Mouse (Mus musculus): ENCODE results near the gene Pitpnm2. TPM values are rescaled to one million over a fixed set of nuclear protein-coding genes. Genes with fewer than 3 reads are reported as not detected.
"Not testable (repeated sequence)": the region's sequence is repeated elsewhere in the genome, so short reads cannot be mapped to it uniquely, and the experiment has no call there.

Pitpnm2 gene
- 10 to 100 TPM; 16.7 to 17.6 TPM for total RNA-seq (2021)
- long read RNA-seq, experiment 1, partial matches to known transcripts: 0 of 8 reads
- long read RNA-seq, experiment 1, other reads (novel, unspliced or antisense): 8 of 8 reads
- long read RNA-seq, experiment 2, partial matches to known transcripts: 1 of 7 reads
- long read RNA-seq, experiment 2, other reads (novel, unspliced or antisense): 6 of 7 reads

- peak; percentile 57 for DNase-seq
Observed at GRCm38 (mm10) chr5:124249614-124250591, at the start of gene Pitpnm2. TSS of gene Pitpnm2 (minus strand) at chr5:124249760.

- not testable (repeated sequence) for DNase-seq
Observed at GRCm38 (mm10) chr5:124299307-124299706, 49.7 kb upstream of the Pitpnm2 start.

DNA sequence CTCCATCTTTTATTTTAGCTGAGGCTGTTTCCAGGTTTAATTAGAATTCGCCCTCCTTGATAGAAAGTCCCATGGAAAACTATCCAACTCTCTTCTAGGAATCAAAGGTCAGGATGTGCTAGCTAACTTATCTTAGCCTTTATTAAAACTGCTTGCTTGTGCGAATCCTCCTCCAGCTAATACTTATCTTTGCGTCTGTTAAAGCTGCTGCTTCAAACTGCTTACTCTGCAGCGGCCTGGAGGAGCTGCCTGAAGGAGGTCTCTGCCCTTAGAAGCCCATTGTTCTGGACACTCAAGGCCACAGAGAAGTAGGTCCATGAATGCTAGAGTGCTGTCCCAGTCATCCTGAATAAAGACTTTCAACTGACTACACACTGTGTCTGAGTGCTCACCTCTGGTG lies 46.9 kb upstream of the Pitpnm2 start:
- no peak for DNase-seq

DNA sequence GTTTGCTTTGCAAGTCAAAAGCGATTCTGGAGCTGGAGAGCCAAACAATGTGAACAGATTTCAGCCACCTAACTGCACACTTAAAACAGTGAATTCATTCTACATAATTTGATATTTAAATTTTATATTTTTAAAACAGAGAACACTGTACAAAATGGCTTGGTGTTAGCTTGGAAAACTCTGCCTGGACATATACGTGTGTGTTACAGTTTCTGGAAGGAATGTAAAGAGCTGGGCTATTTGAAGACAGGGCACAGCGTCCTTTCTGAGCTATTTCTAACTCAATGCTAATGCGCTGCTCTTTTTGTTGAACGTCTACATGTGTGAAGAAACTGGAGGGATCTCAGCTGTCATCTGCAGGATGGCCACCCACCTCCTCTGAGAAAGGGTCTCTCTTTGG lies 44.4 kb upstream of the Pitpnm2 start:
- DNase-seq: no peak

DNA sequence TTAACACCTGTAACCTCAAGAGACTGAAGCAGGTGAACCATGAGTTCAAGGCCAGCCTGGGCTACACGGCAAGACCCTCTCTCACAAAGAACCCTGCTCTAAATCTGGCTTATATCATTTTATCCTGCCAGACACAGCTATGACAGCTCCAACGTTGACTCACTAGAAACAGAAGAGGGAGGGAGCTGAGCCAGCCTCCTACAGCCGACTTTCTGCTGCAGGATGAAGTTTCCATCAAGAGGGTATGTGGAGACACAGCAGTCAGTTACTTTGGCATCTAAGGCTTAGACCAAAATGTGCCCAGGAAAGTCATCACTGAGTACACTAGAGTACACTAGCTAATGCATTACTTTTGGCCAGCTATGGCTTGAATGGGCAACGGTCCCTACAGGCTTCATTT lies 40.7 kb upstream of the Pitpnm2 start:
- no peak for DNase-seq

GRCm38 (mm10) chr5:124287616-124288247 lies 38.2 kb upstream of the Pitpnm2 start:
- no peak for DNase-seq

DNA sequence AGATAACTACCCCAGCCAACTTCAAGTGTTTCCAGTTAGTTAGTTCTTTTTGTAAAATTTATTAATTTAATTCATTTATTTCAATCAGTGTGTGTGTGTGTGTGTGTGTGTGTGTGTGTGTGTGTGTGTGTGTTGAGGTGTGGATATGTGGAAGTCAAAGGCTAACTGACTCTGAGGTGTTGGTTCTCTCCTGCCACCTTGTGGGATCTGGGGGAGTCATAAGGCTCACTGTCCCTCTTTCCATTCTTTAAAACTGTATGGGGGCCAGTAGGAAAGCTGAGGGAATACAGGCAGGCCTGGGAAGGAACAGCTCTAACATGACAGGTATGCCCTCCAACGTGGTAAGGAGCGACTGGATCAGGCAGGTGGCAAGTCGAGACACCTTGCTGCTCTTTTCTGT lies 34.8 kb upstream of the Pitpnm2 start:
- peak; percentile 20 for DNase-seq

DNA sequence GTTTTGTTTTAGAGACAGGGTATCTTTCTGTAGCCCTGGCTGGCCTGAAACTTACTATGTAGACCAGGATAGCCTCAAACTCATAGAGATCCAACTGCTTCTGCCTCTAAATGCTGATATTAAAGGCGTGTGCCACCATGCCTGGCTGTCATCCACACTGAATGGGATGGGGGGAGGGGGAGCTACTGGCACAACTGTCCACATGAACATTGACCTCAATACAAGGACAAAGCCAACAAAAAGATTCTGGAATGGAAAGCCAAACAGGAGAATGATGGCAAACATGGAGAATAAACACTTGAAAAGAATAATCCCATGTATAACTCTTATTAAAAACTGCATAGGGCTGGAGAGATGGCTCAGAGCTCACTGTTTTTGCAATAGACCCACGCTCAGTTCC lies 33.3 kb upstream of the Pitpnm2 start:
- DNase-seq: no peak

- no peak for DNase-seq
Observed at GRCm38 (mm10) chr5:124270226-124270625, 20.7 kb upstream of the Pitpnm2 start.

DNA sequence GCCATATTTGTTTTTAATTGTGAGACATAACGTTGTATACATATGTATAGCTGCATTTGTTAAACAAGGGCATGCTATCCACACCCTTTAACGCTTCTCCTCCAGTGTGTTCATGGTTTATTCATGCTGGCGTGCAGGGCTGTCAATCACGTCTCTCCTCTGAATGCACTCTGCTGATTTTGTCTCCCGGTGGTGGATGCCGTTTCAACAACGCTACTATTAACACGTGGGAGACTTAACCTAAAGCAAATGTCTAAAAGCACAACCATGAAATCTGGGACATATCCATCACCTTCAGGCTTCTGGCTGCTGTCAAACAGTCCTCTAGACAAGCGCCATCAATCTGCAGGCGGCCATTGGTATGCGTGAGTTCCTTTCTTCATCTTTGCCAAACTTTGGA lies 20.1 kb upstream of the Pitpnm2 start:
- no peak for DNase-seq

DNA sequence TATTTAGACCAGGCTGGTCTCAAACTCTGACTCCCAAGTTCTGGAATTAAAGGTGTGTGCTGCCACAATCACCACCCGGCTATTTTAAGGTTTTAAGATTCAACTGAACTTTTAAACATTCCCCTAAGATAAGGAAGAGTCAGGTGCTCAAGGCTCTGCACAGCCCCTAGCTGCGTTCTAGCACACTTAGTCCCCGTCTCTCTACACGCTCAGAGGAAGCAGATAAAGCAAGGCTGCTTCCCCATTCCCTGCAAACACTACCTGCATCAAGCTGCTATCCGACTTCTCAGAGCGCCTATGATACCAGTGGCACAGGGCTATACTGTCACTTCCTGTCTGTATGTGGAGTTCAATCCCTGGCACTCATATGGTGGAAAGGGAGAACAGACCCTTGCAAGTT lies 18.1 kb upstream of the Pitpnm2 start:
- no peak for DNase-seq

GRCm38 (mm10) chr5:124266821-124267220 lies 17.3 kb upstream of the Pitpnm2 start:
- no peak for DNase-seq

DNA sequence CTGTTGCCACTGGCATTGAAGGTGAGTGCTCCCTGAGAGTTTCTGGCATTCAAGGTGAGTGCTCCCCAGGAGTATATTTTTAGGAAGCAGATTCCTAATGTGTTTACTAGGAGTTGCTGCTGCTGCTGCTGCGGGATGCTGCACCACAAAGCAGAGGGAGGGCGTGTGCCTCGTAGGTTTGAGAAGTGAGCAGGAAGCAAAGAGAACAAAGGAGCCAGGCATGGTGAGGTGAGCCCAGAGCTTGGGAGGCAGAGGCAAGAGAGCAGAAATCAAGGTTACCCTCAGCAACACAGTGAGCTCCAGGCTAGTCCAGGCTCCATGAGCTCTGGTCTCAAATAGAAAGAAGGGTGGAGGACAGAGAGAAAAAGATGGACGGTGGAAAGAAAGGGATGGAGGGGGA lies 13.7 kb upstream of the Pitpnm2 start:
- DNase-seq: no peak

DNA sequence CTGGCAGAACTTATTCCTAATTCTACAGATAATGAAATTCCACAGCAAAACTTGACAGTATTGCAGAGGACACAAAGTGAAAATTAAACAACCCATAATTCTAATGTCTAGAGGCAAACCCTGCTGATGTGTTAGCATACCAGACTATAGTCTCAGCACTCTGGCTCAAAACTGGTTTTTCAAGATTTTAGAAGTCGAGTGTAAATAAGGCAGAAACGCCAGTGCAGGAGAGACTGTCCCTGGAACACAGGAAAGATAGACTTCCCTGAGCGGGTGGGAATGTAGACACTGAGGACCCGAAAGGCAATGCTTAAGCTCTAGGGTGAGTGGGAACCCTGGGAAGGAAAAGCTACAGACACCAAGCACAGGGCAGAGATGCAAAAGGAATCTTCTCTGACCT lies 12.5 kb upstream of the Pitpnm2 start:
- no peak for DNase-seq

DNA sequence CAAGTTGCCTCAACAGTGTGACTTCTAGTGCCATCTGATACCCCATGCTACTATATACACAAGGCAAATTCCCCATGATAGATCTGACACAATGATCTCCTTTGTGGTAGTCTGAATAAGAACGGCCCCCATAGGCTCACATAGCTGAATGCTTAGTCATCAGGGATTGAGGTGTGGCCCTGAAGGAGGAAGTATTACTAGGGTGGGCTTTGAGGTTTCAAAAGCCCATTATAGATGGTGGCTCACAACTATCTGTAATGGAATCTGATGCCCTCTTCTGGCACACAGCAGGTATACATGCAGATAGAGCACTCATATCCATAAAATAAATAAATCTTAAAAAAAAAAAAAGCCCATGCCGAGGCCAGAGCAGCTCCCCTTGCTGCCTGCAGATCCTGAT lies 9.6 kb upstream of the Pitpnm2 start:
- DNase-seq: no peak

DNA sequence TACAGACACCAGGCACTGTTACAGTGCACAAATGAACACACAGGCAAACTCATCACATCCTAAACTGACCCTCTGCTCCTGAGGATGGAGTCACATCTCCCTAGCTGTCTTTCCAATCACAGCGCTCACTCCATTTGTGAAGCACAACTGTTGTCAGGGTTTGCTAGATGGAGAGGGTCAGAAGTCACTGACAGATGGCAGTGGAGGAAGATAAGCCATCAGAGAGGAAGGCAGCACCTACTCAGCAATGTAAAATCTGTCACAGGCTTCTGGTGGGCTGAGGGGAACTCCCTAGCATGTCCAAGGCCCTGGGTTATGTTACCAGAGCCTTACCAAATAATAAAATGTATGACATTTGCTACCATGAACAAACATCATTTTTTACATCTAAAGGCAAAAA lies 8.5 kb upstream of the Pitpnm2 start:
- no peak for DNase-seq

DNA sequence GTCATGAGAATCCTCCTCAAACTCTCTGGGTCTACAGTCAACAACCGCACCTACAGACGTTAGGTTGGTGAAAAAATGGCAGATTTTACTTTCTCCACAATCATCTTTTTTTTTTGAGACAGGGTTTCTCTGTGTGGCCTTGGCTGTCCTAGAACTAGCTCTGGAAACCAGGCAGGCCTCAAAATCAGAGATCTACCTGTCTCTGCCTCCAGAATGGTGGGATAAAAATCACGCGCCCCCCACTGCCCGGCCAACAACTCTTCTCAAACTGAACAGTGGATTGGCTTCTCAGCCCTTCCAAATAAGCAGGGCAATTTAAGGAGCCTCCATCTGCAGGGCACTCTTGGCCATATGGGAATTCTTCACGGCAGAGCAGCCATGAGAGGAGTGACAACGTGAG lies 5.6 kb upstream of the Pitpnm2 start:
- no peak for DNase-seq

GRCm38 (mm10) chr5:124253555-124253954 lies 4.0 kb upstream of the Pitpnm2 start:
- no peak for DNase-seq

GRCm38 (mm10) chr5:124252580-124253320 lies 3.2 kb upstream of the Pitpnm2 start:
- DNase-seq: no peak

DNA sequence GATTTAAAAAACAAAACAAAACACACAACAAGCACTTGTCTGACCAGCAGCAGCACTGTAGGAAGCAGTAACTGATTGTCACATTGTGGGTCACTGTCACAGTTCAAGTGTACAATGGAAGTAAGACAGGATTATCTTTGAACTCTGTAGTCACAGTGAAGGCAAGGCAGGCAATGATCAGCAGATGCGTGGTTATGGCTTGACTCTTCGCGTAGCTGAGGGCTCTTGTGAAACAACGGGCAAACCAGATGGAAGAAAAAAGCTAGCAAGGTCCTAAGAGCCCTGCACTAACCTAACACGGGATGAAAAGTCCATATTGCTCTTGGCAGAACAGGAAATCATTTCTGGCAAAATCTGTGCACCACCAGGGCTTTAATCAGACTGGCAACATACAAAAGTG lies 1.5 kb upstream of the Pitpnm2 start:
- DNase-seq: no peak

- peak; percentile 66 for DNase-seq
Observed at GRCm38 (mm10) chr5:124248845-124249613, 531 bp downstream of the Pitpnm2 start.
